26 mouse cellular contexts compared by ENCODE assay signal in the genomic region with DNA sequence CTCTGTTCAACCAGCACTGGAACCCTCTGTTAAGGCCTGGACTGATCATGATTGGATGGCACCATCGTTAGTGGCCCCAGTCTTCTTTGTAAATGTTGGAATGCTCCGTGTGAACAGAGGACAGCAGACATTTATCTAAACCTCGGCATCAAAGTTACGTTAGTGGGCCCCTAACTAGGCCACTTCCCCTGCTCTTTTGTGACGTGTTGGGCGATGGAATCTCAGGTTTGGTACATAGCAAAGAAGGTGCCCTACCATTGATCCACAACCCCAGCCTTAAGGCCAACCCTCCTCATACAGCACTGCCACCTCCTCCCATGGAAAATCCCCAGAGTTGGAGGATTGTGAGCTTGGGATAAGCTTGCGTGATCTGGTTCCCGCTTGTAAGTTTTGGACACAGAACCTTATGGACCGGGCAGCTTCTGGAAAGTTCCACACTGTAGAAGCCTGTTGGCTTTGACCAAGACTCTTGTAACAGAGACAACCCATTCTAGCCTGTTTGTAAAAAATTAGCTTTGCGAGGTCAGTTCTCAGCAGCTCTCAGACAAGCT. TPM values are rescaled to one million over a fixed set of nuclear protein-coding genes. Genes with fewer than 3 reads are reported as not detected.
DNase-seq lines count a peak whose midpoint lies in the region; ATAC-seq and TF ChIP-seq lines count a peak whose summit lies in the region.
"Had no signal": no experiment of that assay in that cellular context is flagged by ENCODE, and none has a peak within 500 bp of the region (broad histone marks: within the 10 kb centered on the region; RNA-seq: fewer than 3 reads in every experiment).

No protein-coding gene starts in this region.

- no peak overlapping the region for H3K4me3 ChIP-seq in forebrain, embryonic 10.5 days
- H3K4me3 ChIP-seq in forebrain, postnatal 0 days (ENCODE audit: low read depth, low read length) = no peak overlapping the region
- H3K4me3 ChIP-seq in kidney, embryonic 14.5 days (ENCODE audit: low read length) = no peak overlapping the region
- no peak overlapping the region for H3K4me3 ChIP-seq in kidney, embryonic 15.5 days (replicated peaks)
- no peak overlapping the region for H3K4me3 ChIP-seq in midbrain, embryonic 11.5 days (ENCODE audit: low read depth, low read length)
- H3K4me3 ChIP-seq in midbrain, embryonic 14.5 days (replicated peaks; ENCODE audit: low read depth, low read length) = no peak overlapping the region
- H3K4me3 ChIP-seq: embryonic facial prominence, embryonic 10.5 days; embryonic facial prominence, embryonic 12.5 days; forebrain, embryonic 12.5 days had no signal

- no peak for ATAC-seq in forebrain, postnatal 0 days
- ATAC-seq in kidney, embryonic 14.5 days (ENCODE audit: low FRiP score, low TSS enrichment) = no peak
- no peak for ATAC-seq in kidney, embryonic 15.5 days (replicated peaks; ENCODE audit: low FRiP score)
- no peak for ATAC-seq in midbrain, embryonic 11.5 days (ENCODE audit: low FRiP score)
- no peak for ATAC-seq in midbrain, embryonic 14.5 days (ENCODE audit: low FRiP score, low TSS enrichment)
- ATAC-seq: activated CD4-positive, CD25-positive, alpha-beta regulatory T cell, adult 4 months; CD4-positive, CD25-positive, alpha-beta regulatory T cell, adult 4 months; forebrain, embryonic 14.5 days; Patski had no signal

- peaks cover 10% of the 10 kb centered on the region; the same call in 1 of the 2 replicates for H3K27me3 ChIP-seq in forebrain, embryonic 10.5 days (ENCODE audit: poor library complexity, severe bottlenecking)
- H3K27me3 ChIP-seq in forebrain, postnatal 0 days (ENCODE audit: insufficient read depth, low read length) = no peaks in the 10 kb centered on the region
- H3K27me3 ChIP-seq in kidney, embryonic 14.5 days (ENCODE audit: control insufficient read depth, insufficient read depth, low read length) = no peaks in the 10 kb centered on the region
- H3K27me3 ChIP-seq in kidney, embryonic 15.5 days = no peaks in the 10 kb centered on the region
- H3K27me3 ChIP-seq in midbrain, embryonic 11.5 days (ENCODE audit: control insufficient read depth, insufficient read depth, low read length) = no peaks in the 10 kb centered on the region
- no peaks in the 10 kb centered on the region for H3K27me3 ChIP-seq in midbrain, embryonic 14.5 days (ENCODE audit: control insufficient read depth, insufficient read depth, low read length)
- H3K27me3 ChIP-seq: CH12.LX; embryonic facial prominence, embryonic 12.5 days; forebrain, embryonic 12.5 days; Patski had no signal

- 0 out of 2 replicates have a peak overlapping the region, but pooled peaks have one; percentile 40 for H3K27ac ChIP-seq in forebrain, embryonic 10.5 days
- no peak overlapping the region for H3K27ac ChIP-seq in forebrain, postnatal 0 days (ENCODE audit: low read depth, low read length)
- H3K27ac ChIP-seq in kidney, embryonic 14.5 days (ENCODE audit: low read depth, low read length) = no peak overlapping the region
- no peak overlapping the region for H3K27ac ChIP-seq in kidney, embryonic 15.5 days
- no peak overlapping the region for H3K27ac ChIP-seq in midbrain, embryonic 11.5 days (ENCODE audit: low read depth, low read length)
- no peak overlapping the region for H3K27ac ChIP-seq in midbrain, embryonic 14.5 days (replicated peaks; ENCODE audit: low read depth, low read length)
- H3K27ac ChIP-seq: embryonic facial prominence, embryonic 10.5 days; embryonic facial prominence, embryonic 12.5 days; forebrain, embryonic 12.5 days had no signal

- H3K9me3 ChIP-seq in forebrain, embryonic 10.5 days = no peaks in the 10 kb centered on the region
- no peaks in the 10 kb centered on the region for H3K9me3 ChIP-seq in forebrain, postnatal 0 days (ENCODE audit: low read length)
- H3K9me3 ChIP-seq in kidney, embryonic 14.5 days (ENCODE audit: control insufficient read depth, low read length) = no peaks in the 10 kb centered on the region
- H3K9me3 ChIP-seq in kidney, embryonic 15.5 days (replicated peaks) = no peaks in the 10 kb centered on the region
- H3K9me3 ChIP-seq in midbrain, embryonic 11.5 days (ENCODE audit: control insufficient read depth, low read length) = no peaks in the 10 kb centered on the region
- H3K9me3 ChIP-seq in midbrain, embryonic 14.5 days (ENCODE audit: control insufficient read depth, low read length) = no peaks in the 10 kb centered on the region
- H3K9me3 ChIP-seq: embryonic facial prominence, embryonic 10.5 days; G1E had no signal

- TF ChIP-seq CTCF in forebrain, postnatal 0 days (IDR thresholded peaks at IDR 0.05; ENCODE audit: low read depth) = no peak

- WGBS in forebrain, embryonic 10.5 days = 78% methylated on average over 10 of the region's 10 CpGs
- WGBS in forebrain, postnatal 0 days = 72% methylated on average over 10 of the region's 10 CpGs
- 79% methylated on average over 10 of the region's 10 CpGs for WGBS in kidney, embryonic 14.5 days
- WGBS in kidney, embryonic 15.5 days = 77% methylated on average over 10 of the region's 10 CpGs
- WGBS in midbrain, embryonic 11.5 days = 84% methylated on average over 10 of the region's 10 CpGs
- WGBS in midbrain, embryonic 14.5 days = 85% methylated on average over 10 of the region's 10 CpGs

- no peaks in the 10 kb centered on the region for H3K36me3 ChIP-seq in forebrain, embryonic 10.5 days (replicated peaks)
- no peaks in the 10 kb centered on the region for H3K36me3 ChIP-seq in forebrain, postnatal 0 days (ENCODE audit: insufficient read depth)
- no peaks in the 10 kb centered on the region for H3K36me3 ChIP-seq in kidney, embryonic 14.5 days (ENCODE audit: control insufficient read depth, insufficient read depth, low read length)
- no peaks in the 10 kb centered on the region for H3K36me3 ChIP-seq in kidney, embryonic 15.5 days
- H3K36me3 ChIP-seq in midbrain, embryonic 11.5 days (ENCODE audit: control insufficient read depth, insufficient read depth, low read length) = no peaks in the 10 kb centered on the region
- no peaks in the 10 kb centered on the region for H3K36me3 ChIP-seq in midbrain, embryonic 14.5 days (ENCODE audit: control insufficient read depth, insufficient read depth, low read length)
- H3K36me3 ChIP-seq: embryonic facial prominence, embryonic 10.5 days; embryonic facial prominence, embryonic 12.5 days; forebrain, embryonic 12.5 days; G1E had no signal

- H3K4me2 ChIP-seq in forebrain, postnatal 0 days (ENCODE audit: low read depth) = no peak overlapping the region
- H3K4me2 ChIP-seq in kidney, embryonic 14.5 days (replicated peaks; ENCODE audit: low read depth, low read length) = no peak overlapping the region
- no peak overlapping the region for H3K4me2 ChIP-seq in kidney, embryonic 15.5 days
- no peak overlapping the region for H3K4me2 ChIP-seq in midbrain, embryonic 11.5 days
- H3K4me2 ChIP-seq in midbrain, embryonic 14.5 days (ENCODE audit: low read length) = no peak overlapping the region
- H3K4me2 ChIP-seq: embryonic facial prominence, embryonic 12.5 days; forebrain, embryonic 12.5 days had no signal

- DNase-seq in forebrain, embryonic 10.5 days (ENCODE audit: extremely low spot score, low spot score) = no peak
- DNase-seq in forebrain, postnatal 0 days = no peak
- DNase-seq in kidney, adult 18-20 months = peak; percentile 29
- DNase-seq in kidney, adult 9 months = peak; percentile 48
- peak; percentile 79 for DNase-seq in midbrain, embryonic 11.5 days (ENCODE audit: low spot score, missing footprints)
- no peak for DNase-seq in midbrain, embryonic 14.5 days
- DNase-seq: adrenal gland, adult 8-10 months; adrenal gland, postnatal 14 days; adrenal gland, postnatal 36 days; B cell, adult 2 months; cerebellum, adult 11-12 months; cerebellum, adult 2 months; cerebellum, adult 9-10 months; cerebellum, postnatal 10 days; cerebellum, postnatal 25 days had no signal

- peaks cover 37% of the 10 kb centered on the region for H3K4me1 ChIP-seq in forebrain, embryonic 10.5 days
- no peaks in the 10 kb centered on the region for H3K4me1 ChIP-seq in forebrain, postnatal 0 days (ENCODE audit: insufficient read depth)
- no peaks in the 10 kb centered on the region for H3K4me1 ChIP-seq in kidney, embryonic 14.5 days (ENCODE audit: control insufficient read depth, insufficient read depth, low read length)
- peaks cover 9% of the 10 kb centered on the region; the same call in 1 of the 2 replicates for H3K4me1 ChIP-seq in kidney, embryonic 15.5 days
- H3K4me1 ChIP-seq in midbrain, embryonic 11.5 days (ENCODE audit: control insufficient read depth, insufficient read depth, low read length) = no peaks in the 10 kb centered on the region
- H3K4me1 ChIP-seq in midbrain, embryonic 14.5 days (ENCODE audit: control insufficient read depth, insufficient read depth, low read length) = no peaks in the 10 kb centered on the region
- H3K4me1 ChIP-seq: embryonic facial prominence, embryonic 12.5 days had no signal

- no peak overlapping the region for H3K9ac ChIP-seq in forebrain, postnatal 0 days
- H3K9ac ChIP-seq in kidney, embryonic 14.5 days (ENCODE audit: low read depth, low read length) = no peak overlapping the region
- no peak overlapping the region for H3K9ac ChIP-seq in kidney, embryonic 15.5 days
- H3K9ac ChIP-seq in midbrain, embryonic 11.5 days (ENCODE audit: low read length) = no peak overlapping the region
- no peak overlapping the region for H3K9ac ChIP-seq in midbrain, embryonic 14.5 days (replicated peaks; ENCODE audit: low read length)
- H3K9ac ChIP-seq: embryonic facial prominence, embryonic 12.5 days; forebrain, embryonic 12.5 days had no signal

RNA-seq across cellular contexts. Expression of a gene that starts 19.3 kb away (rescaled TPM):
- 1.6 and 2.5 TPM in 2 replicates for polyA plus RNA-seq in forebrain, embryonic 10.5 days (2016; fragmentation: Nextera tagmentation; extraction: Ambion mirVana)
- 1.3 TPM in 2 replicates for total RNA-seq in forebrain, postnatal 0 days (2014; rRNA removed)
- 1.9 and 2.2 TPM in 2 replicates for polyA plus RNA-seq in forebrain, postnatal 0 days (2015; fragmentation: Nextera tagmentation; extraction: Ambion mirVana)
- polyA plus RNA-seq in kidney, embryonic 14.5 days (2014; fragmentation: Nextera tagmentation; extraction: Ambion mirVana) = 2.6 and 3.6 TPM in 2 replicates
- polyA plus RNA-seq in kidney, embryonic 15.5 days (2015; fragmentation: Nextera tagmentation; extraction: Ambion mirVana) = 5.7 and 5.8 TPM in 2 replicates
- polyA plus RNA-seq in midbrain, embryonic 11.5 days (2014; fragmentation: Nextera tagmentation; extraction: Ambion mirVana) = 0.58 and 0.83 TPM in 2 replicates
- 1.8 and 1.9 TPM in 2 replicates for polyA plus RNA-seq in midbrain, embryonic 14.5 days (2014; fragmentation: Nextera tagmentation; extraction: Ambion mirVana)
- polyA plus RNA-seq: activated CD4-positive, CD25-positive, alpha-beta regulatory T cell, adult 4 months; G1E had no signal

RNA-seq across cellular contexts. Expression of a gene that starts 43.3 kb away (rescaled TPM):
- polyA plus RNA-seq in forebrain, embryonic 10.5 days (2016; fragmentation: Nextera tagmentation; extraction: Ambion mirVana) = 47.4 and 52.6 TPM in 2 replicates
- 69.0 and 73.4 TPM in 2 replicates for total RNA-seq in forebrain, postnatal 0 days (2014; rRNA removed)
- polyA plus RNA-seq in forebrain, postnatal 0 days (2015; fragmentation: Nextera tagmentation; extraction: Ambion mirVana) = 31.9 and 44.3 TPM in 2 replicates
- polyA plus RNA-seq in kidney, embryonic 14.5 days (2014; fragmentation: Nextera tagmentation; extraction: Ambion mirVana) = 53.2 and 61.3 TPM in 2 replicates
- 60.7 and 64.8 TPM in 2 replicates for polyA plus RNA-seq in kidney, embryonic 15.5 days (2015; fragmentation: Nextera tagmentation; extraction: Ambion mirVana)
- 50.7 and 51.9 TPM in 2 replicates for polyA plus RNA-seq in midbrain, embryonic 11.5 days (2014; fragmentation: Nextera tagmentation; extraction: Ambion mirVana)
- polyA plus RNA-seq in midbrain, embryonic 14.5 days (2014; fragmentation: Nextera tagmentation; extraction: Ambion mirVana) = 69.0 and 70.9 TPM in 2 replicates

Comparison
In these comparisons a context has a peak if more than half of its experiments do, and no peak if none do; other contexts are left out.
1. DNase-seq: peak in kidney, adult 18-20 months (single experiment), kidney, adult 9 months (single experiment) and midbrain, embryonic 11.5 days (single experiment); none in forebrain, embryonic 10.5 days (single experiment), forebrain, postnatal 0 days (single experiment) and midbrain, embryonic 14.5 days (single experiment).